Mouse (Mus musculus): ENCODE results near the gene Gm3417. TPM values are rescaled to one million over a fixed set of nuclear protein-coding genes. Genes with fewer than 3 reads are reported as not detected.
"Not testable (repeated sequence)": the region's sequence is repeated elsewhere in the genome, so short reads cannot be mapped to it uniquely, and the experiment has no call there.

Gene Gm3417
- polyA plus RNA-seq (2015; fragmentation: Nextera tagmentation; extraction: Ambion mirVana) = 0.63 and 0.87 TPM in 2 replicates

DNA sequence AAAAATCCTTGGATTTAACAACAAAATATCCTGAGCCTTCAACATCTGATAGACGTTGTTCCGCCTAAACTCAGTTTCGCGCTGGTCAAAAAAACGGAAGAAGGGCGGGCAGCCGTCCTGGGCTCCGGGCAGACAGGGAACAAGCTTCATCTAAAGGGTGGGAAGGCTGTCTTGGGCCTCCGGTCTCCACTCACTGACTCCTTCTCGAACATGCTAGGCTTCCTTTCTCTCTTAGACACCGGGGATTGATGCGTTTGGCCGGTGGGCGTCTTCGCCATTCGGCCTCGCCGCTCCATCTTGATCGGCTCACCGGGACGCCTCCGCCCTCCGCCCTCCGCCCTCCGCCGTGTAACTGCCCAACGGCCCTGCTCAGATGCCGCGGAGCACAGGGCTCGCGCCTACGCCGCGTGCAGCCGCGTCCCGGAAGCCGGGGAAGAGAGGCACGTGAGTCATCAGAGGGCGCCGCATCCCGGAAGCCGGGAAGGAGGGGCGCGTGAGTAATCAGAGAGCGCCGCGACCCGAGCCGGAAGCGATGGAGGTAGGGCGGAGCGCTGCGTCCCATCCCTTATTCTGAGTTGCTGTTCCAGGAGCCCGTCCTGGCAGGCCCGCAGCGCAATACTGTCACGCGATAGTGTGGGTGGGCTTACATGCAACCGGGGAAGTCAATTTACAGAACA is at the start of gene Gm3417, which contains the start of gene 9030025P20Rik:
Gene Gm3417, minus strand, starts transcription at position 429 of the 677 bp plus-strand sequence.
Gene 9030025P20Rik, plus strand, starts transcription at position 107 of the 677 bp plus-strand sequence.
- H3K27ac ChIP-seq (replicated peaks); H3K9me3 ChIP-seq; H3K27me3 ChIP-seq; H3K4me3 ChIP-seq; H3K9ac ChIP-seq (replicated peaks); H3K36me3 ChIP-seq; H3K4me1 ChIP-seq: not testable (repeated sequence)
- H3K4me2 ChIP-seq (replicated peaks) = peak within 1 kb of the TSS; percentile 28; the same call in 1 of the 2 replicates
- peak; percentile 99 for ATAC-seq (replicated peaks)
- WGBS = no CpG with 5 or more reads among the region's 60 CpGs

GRCm38 (mm10) chr17:15025513-15025912 is 46.9 kb upstream of the Gm3417 start:
- H3K4me3 ChIP-seq; H3K4me2 ChIP-seq (replicated peaks); H3K27me3 ChIP-seq; H3K9ac ChIP-seq (replicated peaks); H3K36me3 ChIP-seq; ATAC-seq (replicated peaks); H3K27ac ChIP-seq (replicated peaks); H3K9me3 ChIP-seq; H3K4me1 ChIP-seq: not testable (repeated sequence)
- WGBS = no CpG with 5 or more reads among the region's 6 CpGs

GRCm38 (mm10) chr17:15024502-15025193 is 46.1 kb upstream of the Gm3417 start:
- no CpG with 5 or more reads among the region's 48 CpGs for WGBS
- not testable (repeated sequence) for H3K4me2 ChIP-seq (replicated peaks); H3K4me3 ChIP-seq; H3K27me3 ChIP-seq; H3K4me1 ChIP-seq; H3K36me3 ChIP-seq; H3K9ac ChIP-seq (replicated peaks); H3K27ac ChIP-seq (replicated peaks); H3K9me3 ChIP-seq
- peak; percentile 93 for ATAC-seq (replicated peaks)

DNA sequence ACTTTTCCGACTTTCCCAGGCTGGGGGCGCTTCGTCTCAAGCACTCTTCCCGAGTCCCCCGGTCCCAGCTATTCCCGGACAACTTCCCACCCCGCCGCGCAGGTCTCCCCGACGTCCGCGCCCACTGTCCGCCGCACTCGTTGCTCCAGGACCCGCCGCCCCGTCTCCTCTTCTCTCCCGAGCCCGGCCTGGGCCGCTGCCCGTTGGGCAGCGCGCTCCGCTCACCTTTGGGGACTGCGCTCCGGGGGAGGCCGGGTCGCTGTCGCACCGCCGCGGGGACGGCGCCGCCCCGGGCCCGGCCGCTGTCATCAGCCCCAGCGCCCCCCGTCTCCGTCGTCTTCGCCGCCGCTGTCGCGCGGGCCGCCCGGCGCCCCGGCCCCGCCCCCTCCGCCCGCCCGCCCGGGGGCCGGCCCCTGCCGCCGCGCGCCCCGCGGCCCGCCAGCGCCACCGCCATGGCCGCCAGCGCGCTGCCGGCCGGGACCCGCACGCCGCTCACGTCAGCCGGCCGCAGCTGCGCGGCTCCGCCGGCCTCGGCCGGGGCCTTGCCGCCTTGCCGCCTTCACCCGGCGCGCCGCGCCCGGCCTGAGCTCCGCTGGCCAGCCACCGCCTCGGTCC is 45.4 kb upstream of the Gm3417 start:
- H3K9me3 ChIP-seq; H3K36me3 ChIP-seq; H3K9ac ChIP-seq (replicated peaks); H3K4me2 ChIP-seq (replicated peaks); H3K4me1 ChIP-seq; H3K4me3 ChIP-seq; H3K27me3 ChIP-seq; H3K27ac ChIP-seq (replicated peaks): not testable (repeated sequence)
- WGBS = no CpG with 5 or more reads among the region's 97 CpGs
- peak; percentile 79 for ATAC-seq (replicated peaks)

DNA sequence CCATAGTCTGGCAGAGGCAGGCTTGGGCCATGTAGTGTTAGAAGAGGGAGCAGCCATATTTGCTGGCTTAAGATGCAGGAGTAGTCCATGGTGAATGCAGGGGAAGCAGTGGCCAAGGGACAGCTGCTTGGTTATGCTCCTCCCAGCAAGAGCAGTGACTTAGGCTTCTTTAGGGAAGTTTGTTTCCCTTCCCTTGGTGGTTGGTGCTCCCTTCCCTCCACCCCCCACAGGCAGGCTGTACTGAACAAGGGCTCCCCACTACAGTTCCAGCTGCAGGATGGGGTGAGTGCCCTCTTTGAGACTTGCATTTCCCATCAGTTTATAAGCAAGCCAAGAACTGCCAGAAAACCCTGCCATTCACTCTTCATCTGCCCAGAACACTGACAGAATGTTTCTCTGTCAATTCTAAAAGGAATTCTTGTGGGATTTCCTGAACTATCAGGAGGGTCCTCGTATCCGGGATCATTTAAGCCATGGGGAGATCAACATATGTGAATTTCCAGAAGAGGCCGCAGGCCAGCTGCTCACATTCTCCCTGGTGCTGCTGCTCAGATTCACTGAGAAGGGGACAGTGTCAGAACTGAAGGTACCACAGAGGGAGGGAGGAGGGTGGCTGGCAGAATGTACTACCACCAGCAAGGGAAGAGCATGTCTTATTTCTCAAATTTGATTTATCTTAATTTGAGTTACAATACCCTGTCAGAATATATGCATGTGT is 43.1 kb upstream of the Gm3417 start:
- 90% methylated on average over 3 of the region's 3 CpGs for WGBS
- not testable (repeated sequence) for H3K27ac ChIP-seq (replicated peaks); H3K9me3 ChIP-seq; H3K9ac ChIP-seq (replicated peaks); ATAC-seq (replicated peaks); H3K4me1 ChIP-seq; H3K4me3 ChIP-seq; H3K27me3 ChIP-seq; H3K36me3 ChIP-seq; H3K4me2 ChIP-seq (replicated peaks)

DNA sequence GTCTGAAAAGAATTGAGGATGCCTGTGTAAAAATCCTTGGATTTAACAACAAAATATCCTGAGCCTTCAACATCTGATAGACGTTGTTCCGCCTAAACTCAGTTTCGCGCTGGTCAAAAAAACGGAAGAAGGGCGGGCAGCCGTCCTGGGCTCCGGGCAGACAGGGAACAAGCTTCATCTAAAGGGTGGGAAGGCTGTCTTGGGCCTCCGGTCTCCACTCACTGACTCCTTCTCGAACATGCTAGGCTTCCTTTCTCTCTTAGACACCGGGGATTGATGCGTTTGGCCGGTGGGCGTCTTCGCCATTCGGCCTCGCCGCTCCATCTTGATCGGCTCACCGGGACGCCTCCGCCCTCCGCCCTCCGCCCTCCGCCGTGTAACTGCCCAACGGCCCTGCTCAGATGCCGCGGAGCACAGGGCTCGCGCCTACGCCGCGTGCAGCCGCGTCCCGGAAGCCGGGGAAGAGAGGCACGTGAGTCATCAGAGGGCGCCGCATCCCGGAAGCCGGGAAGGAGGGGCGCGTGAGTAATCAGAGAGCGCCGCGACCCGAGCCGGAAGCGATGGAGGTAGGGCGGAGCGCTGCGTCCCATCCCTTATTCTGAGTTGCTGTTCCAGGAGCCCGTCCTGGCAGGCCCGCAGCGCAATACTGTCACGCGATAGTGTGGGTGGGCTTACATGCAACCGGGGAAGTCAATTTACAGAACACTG is 31.3 kb upstream of the Gm3417 start, which contains the start of gene Gm3435:
Gene Gm3435, plus strand, starts transcription at position 471 of the 708 bp plus-strand sequence.
- ATAC-seq (replicated peaks) = peak; percentile 99
- not testable (repeated sequence) for H3K27me3 ChIP-seq; H3K4me2 ChIP-seq (replicated peaks); H3K27ac ChIP-seq (replicated peaks); H3K4me3 ChIP-seq; H3K4me1 ChIP-seq; H3K9me3 ChIP-seq; H3K9ac ChIP-seq (replicated peaks); H3K36me3 ChIP-seq
- WGBS = no CpG with 5 or more reads among the region's 60 CpGs

- not testable (repeated sequence) for H3K27me3 ChIP-seq; H3K4me2 ChIP-seq (replicated peaks); H3K4me1 ChIP-seq; H3K9ac ChIP-seq (replicated peaks); H3K4me3 ChIP-seq; ATAC-seq (replicated peaks); H3K27ac ChIP-seq (replicated peaks); H3K36me3 ChIP-seq; H3K9me3 ChIP-seq
- no CpG with 5 or more reads among the region's 3 CpGs for WGBS
Measured at GRCm38 (mm10) chr17:15009088-15009487, 30.5 kb upstream of the Gm3417 start.

DNA sequence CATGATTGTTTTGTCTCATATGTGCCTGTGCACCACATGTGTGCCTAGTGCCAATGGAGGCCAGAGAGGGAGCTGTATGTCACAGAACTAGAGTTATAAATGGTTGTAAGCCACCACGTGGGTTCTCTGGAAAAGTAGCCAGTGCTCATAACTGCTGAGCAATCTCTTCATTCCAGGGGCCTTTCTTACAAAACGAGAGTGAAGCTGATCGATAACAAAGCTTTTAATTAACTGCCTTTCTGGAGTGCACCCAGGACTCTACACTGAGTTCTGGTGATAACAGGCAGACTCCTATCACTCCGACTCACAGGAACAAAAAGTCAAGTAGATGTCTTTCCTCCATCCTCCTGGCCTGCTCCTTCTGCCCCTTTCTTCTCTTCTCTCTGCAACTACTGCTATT is 21.5 kb upstream of the Gm3417 start:
- ATAC-seq (replicated peaks); H3K36me3 ChIP-seq; H3K27me3 ChIP-seq; H3K4me2 ChIP-seq (replicated peaks); H3K4me3 ChIP-seq; H3K9ac ChIP-seq (replicated peaks); H3K27ac ChIP-seq (replicated peaks); H3K9me3 ChIP-seq; H3K4me1 ChIP-seq: not testable (repeated sequence)
- no CpG with 5 or more reads among the region's 4 CpGs for WGBS

- WGBS = no CpG with 5 or more reads among the region's 5 CpGs
- ATAC-seq (replicated peaks); H3K4me3 ChIP-seq; H3K36me3 ChIP-seq; H3K27ac ChIP-seq (replicated peaks); H3K9ac ChIP-seq (replicated peaks); H3K4me2 ChIP-seq (replicated peaks); H3K4me1 ChIP-seq; H3K27me3 ChIP-seq; H3K9me3 ChIP-seq: not testable (repeated sequence)
Measured at GRCm38 (mm10) chr17:14994140-14994539, 15.6 kb upstream of the Gm3417 start.

- not testable (repeated sequence) for H3K4me3 ChIP-seq; H3K36me3 ChIP-seq; H3K9me3 ChIP-seq; H3K4me1 ChIP-seq; H3K27ac ChIP-seq (replicated peaks); H3K9ac ChIP-seq (replicated peaks); H3K27me3 ChIP-seq; H3K4me2 ChIP-seq (replicated peaks)
- ATAC-seq (replicated peaks) = peak; percentile 94
- WGBS = no CpG with 5 or more reads among the region's 47 CpGs
Measured at GRCm38 (mm10) chr17:14993139-14993832, 14.7 kb upstream of the Gm3417 start.

GRCm38 (mm10) chr17:14992522-14993138 is 14.0 kb upstream of the Gm3417 start:
- peak; percentile 70 for ATAC-seq (replicated peaks)
- not testable (repeated sequence) for H3K27ac ChIP-seq (replicated peaks); H3K4me1 ChIP-seq; H3K9ac ChIP-seq (replicated peaks); H3K4me3 ChIP-seq; H3K4me2 ChIP-seq (replicated peaks); H3K9me3 ChIP-seq; H3K36me3 ChIP-seq; H3K27me3 ChIP-seq
- WGBS = no CpG with 5 or more reads among the region's 98 CpGs
